Mouse (Mus musculus) embryonic facial prominence, embryonic 14.5 days (tissue): ENCODE data around the gene Apoa1. TPM values are rescaled to one million over a fixed set of nuclear protein-coding genes. Genes with fewer than 3 reads are reported as not detected.

Experiments used
- ATAC-seq: fragments of 200-750 bp; cut with Nextera tagmentation; 2 replicates; pipeline ENCODE4 v1.8.0; 2017; ENCODE audit warnings: low read depth, moderate number of reproducible peaks, moderate TSS enrichment
- DNase-seq: peaks from one replicate; pipeline ENCODE4 v3.0.0-alpha.2; 2015; ENCODE audit warnings: low spot score
- H3K27ac ChIP-seq: fragments of 300-500 bp; sonication (generic); replicated peaks from 2 replicates; pipeline ENCODE4 v1.5.1; 2014; ENCODE audit warnings: low read depth, mild to moderate bottlenecking, low read length, moderate library complexity
- H3K27me3 ChIP-seq: fragments of 300-500 bp; sonication (generic); replicated peaks from 2 replicates; pipeline ENCODE4 v1.6.1; 2014; ENCODE audit warnings: low read length; ENCODE audit not compliant: control insufficient read depth, insufficient read depth
- H3K36me3 ChIP-seq: fragments of 300-500 bp; sonication (generic); 2 replicates; pipeline ENCODE4 v1.6.1; 2014; ENCODE audit warnings: low read length, mixed read lengths; ENCODE audit not compliant: control insufficient read depth, insufficient read depth
- H3K4me1 ChIP-seq: fragments of 300-500 bp; sonication (generic); 2 replicates; pipeline ENCODE4 v1.6.1; 2014; ENCODE audit warnings: antibody characterized with exemption, low read length; ENCODE audit not compliant: control insufficient read depth, insufficient read depth
- H3K4me2 ChIP-seq: fragments of 300-500 bp; sonication (generic); 2 replicates; pipeline ENCODE4 v1.6.1; 2014; ENCODE audit warnings: low read depth, mild to moderate bottlenecking, low read length, moderate library complexity, mixed read lengths
- H3K4me3 ChIP-seq: fragments of 300-500 bp; sonication (generic); 2 replicates; pipeline ENCODE4 v1.5.1; 2014; ENCODE audit warnings: low read depth, mild to moderate bottlenecking, low read length
- H3K9ac ChIP-seq: fragments of 300-500 bp; sonication (generic); 2 replicates; pipeline ENCODE4 v1.6.1; 2014; ENCODE audit warnings: low read depth, mild to moderate bottlenecking, low read length, moderate library complexity, mixed read lengths
- H3K9me3 ChIP-seq: fragments of 300-500 bp; sonication (generic); 2 replicates; pipeline ENCODE4 v1.6.1; 2016; ENCODE audit warnings: low read length; ENCODE audit not compliant: control insufficient read depth
- WGBS: fragments of 180-500 bp; shearing (Covaris S2); extraction: QIAGEN DNeasy Blood & Tissue Kit; methylation state at CpG from one replicate; pipeline ENCODE4 v1.1.7; 2014; 5-methylcytosine and 5-hydroxymethylcytosine counted together
- polyA plus RNA-seq: library from polyadenylated mRNA; unstranded; fragments of >200 nt; fragmentation: Nextera tagmentation; extraction: Ambion mirVana; gene quantifications from 2 replicates; pipeline ENCODE4 v1.2.1, GENCODE M21; 2014

The Apoa1 gene
- polyA plus RNA-seq, 1 experiment from 2014 or later = 0.71 TPM

GRCm38 (mm10) chr9:46256658-46257385, 28.4 kb downstream of the Apoa1 start:
- no peak overlapping the region for H3K4me2 ChIP-seq
- H3K9ac ChIP-seq = no peak overlapping the region
- no peak overlapping the region for H3K27ac ChIP-seq
- H3K9me3 ChIP-seq = no peaks in the 10 kb centered on the region
- 85% methylated on average over 10 of the region's 10 CpGs for WGBS
- H3K4me3 ChIP-seq = no peak overlapping the region
- no peaks in the 10 kb centered on the region for H3K4me1 ChIP-seq
- H3K36me3 ChIP-seq = no peaks in the 10 kb centered on the region
- H3K27me3 ChIP-seq = no peaks in the 10 kb centered on the region
- ATAC-seq = no peak
- no peak for DNase-seq

GRCm38 (mm10) chr9:46257546-46257945, 29.2 kb downstream of the Apoa1 start:
- DNase-seq (peak; percentile 9), ATAC-seq (no peak)
- no peaks in the 10 kb centered on the region for H3K9me3 ChIP-seq
- no peak overlapping the region for H3K27ac ChIP-seq
- 73% methylated on average over 3 of the region's 3 CpGs for WGBS
- no peaks in the 10 kb centered on the region for H3K27me3 ChIP-seq
- no peak overlapping the region for H3K4me3 ChIP-seq
- no peaks in the 10 kb centered on the region for H3K4me1 ChIP-seq
- no peak overlapping the region for H3K4me2 ChIP-seq
- no peaks in the 10 kb centered on the region for H3K36me3 ChIP-seq
- no peak overlapping the region for H3K9ac ChIP-seq

DNA sequence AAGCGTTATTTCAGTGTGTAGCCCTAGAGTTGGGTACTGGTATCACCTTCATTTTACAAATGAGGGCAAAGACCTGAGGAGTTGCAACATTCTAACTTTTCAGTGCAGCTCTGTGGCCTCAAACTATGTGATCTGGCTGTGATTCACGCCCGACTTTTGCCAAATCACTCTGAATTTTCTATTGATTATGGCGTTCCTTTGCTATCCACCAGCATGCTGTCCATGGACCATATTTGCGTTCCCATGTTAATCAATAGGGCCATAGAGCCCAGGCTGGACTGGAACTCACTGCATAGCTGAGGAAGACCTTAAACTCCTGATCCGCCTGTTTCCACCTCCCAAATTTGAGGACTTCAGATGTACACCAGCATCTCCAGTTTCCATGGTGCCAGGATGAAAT, 30.7 kb downstream of the Apoa1 start:
- WGBS = 89% methylated on average over 6 of the region's 6 CpGs
- no peak overlapping the region for H3K9ac ChIP-seq
- no peak overlapping the region for H3K4me3 ChIP-seq
- H3K36me3 ChIP-seq = no peaks in the 10 kb centered on the region
- no peak overlapping the region for H3K4me2 ChIP-seq
- H3K27ac ChIP-seq = no peak overlapping the region
- ATAC-seq (no peak), DNase-seq (no peak)
- H3K27me3 ChIP-seq = no peaks in the 10 kb centered on the region
- H3K4me1 ChIP-seq = no peaks in the 10 kb centered on the region
- H3K9me3 ChIP-seq = no peaks in the 10 kb centered on the region

GRCm38 (mm10) chr9:46261131-46261530, 32.8 kb downstream of the Apoa1 start:
- WGBS = 83% methylated on average over 7 of the region's 7 CpGs
- no peaks in the 10 kb centered on the region for H3K27me3 ChIP-seq
- H3K4me3 ChIP-seq = no peak overlapping the region
- no peak overlapping the region for H3K4me2 ChIP-seq
- no peak overlapping the region for H3K9ac ChIP-seq
- H3K27ac ChIP-seq = no peak overlapping the region
- no peaks in the 10 kb centered on the region for H3K9me3 ChIP-seq
- DNase-seq (no peak), ATAC-seq (no peak)
- no peaks in the 10 kb centered on the region for H3K4me1 ChIP-seq
- H3K36me3 ChIP-seq = no peaks in the 10 kb centered on the region

GRCm38 (mm10) chr9:46268343-46268873, 40.0 kb downstream of the Apoa1 start, which contains the start of gene Apoa5:
Apoa5 (plus strand) TSS chr9:46268633.
- Histone ChIP-seq H3K9me3 (no peaks in the 10 kb centered on the region), H3K4me1 (no peaks in the 10 kb centered on the region), H3K27me3 (peaks cover 3% of the 10 kb centered on the region; the same call in 1 of the 2 replicates), H3K36me3 (no peaks in the 10 kb centered on the region), H3K4me3 (no peak within 1 kb of the TSS), H3K27ac (no peak within 1 kb of the TSS), H3K9ac (0 out of 2 replicates have a peak within 1 kb of the TSS, but pooled peaks have one; percentile 5), H3K4me2 (no peak within 1 kb of the TSS)
- no peak for ATAC-seq
- DNase-seq = no peak
- 48% methylated on average over 7 of the region's 7 CpGs for WGBS

- WGBS = 92% methylated on average over 5 of the region's 5 CpGs
- H3K27me3 ChIP-seq = peaks cover 3% of the 10 kb centered on the region; the same call in 1 of the 2 replicates
- ATAC-seq (no peak), DNase-seq (no peak)
- H3K36me3 ChIP-seq = no peaks in the 10 kb centered on the region
- H3K9ac ChIP-seq = 0 out of 2 replicates have a peak overlapping the region, but pooled peaks have one; percentile 5
- H3K4me1 ChIP-seq = no peaks in the 10 kb centered on the region
- H3K9me3 ChIP-seq = no peaks in the 10 kb centered on the region
- H3K4me2 ChIP-seq = no peak overlapping the region
- H3K27ac ChIP-seq = no peak overlapping the region
- no peak overlapping the region for H3K4me3 ChIP-seq
These were observed 40.7 kb downstream of the Apoa1 start for GRCm38 (mm10) chr9:46269125-46269524.

DNA sequence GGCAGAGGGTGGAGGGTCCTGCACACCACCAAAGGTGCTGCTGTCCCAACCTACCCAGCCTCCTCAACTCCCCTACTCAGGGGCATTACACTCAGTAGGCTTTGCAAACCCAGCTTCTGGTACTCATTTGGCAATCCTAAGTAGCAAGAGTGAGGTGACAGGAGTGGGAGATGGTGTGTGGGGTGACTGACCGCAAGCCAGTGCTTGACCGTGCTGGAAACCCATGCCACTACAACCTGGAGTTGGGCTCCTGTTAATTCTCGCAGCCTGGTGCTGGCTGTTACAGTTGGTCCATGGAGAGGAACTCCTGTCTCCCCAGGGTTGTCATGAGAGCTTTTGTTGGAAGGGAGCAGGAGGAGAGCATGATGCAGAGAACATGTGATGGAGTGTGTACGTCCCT, 42.4 kb downstream of the Apoa1 start:
- no peak for DNase-seq
- no peak overlapping the region for H3K4me3 ChIP-seq

GRCm38 (mm10) chr9:46272070-46272469, 43.7 kb downstream of the Apoa1 start:
- H3K36me3 ChIP-seq = peaks cover 19% of the 10 kb centered on the region
- no peak overlapping the region for H3K9ac ChIP-seq
- peaks cover 3% of the 10 kb centered on the region; the same call in 1 of the 2 replicates for H3K27me3 ChIP-seq
- no peaks in the 10 kb centered on the region for H3K4me1 ChIP-seq
- no peak for ATAC-seq
- no peak overlapping the region for H3K4me3 ChIP-seq
- no peaks in the 10 kb centered on the region for H3K9me3 ChIP-seq
- H3K4me2 ChIP-seq = no peak overlapping the region
- DNase-seq = no peak
- H3K27ac ChIP-seq = no peak overlapping the region
- 83% methylated on average over 9 of the region's 9 CpGs for WGBS

More for the DNA sequence above, 42.4 kb downstream of the Apoa1 start:
- 90% methylated on average over 4 of the region's 4 CpGs for whole genome bisulfite sequencing
- peaks cover 6% of the 10 kb centered on the region for H3K36me3 ChIP-seq
- H3K9me3 ChIP-seq = no peaks in the 10 kb centered on the region
- H3K9ac ChIP-seq = no peak overlapping the region
- H3K27ac ChIP-seq = no peak overlapping the region
- no peak overlapping the region for H3K4me2 ChIP-seq
- peaks cover 3% of the 10 kb centered on the region; the same call in 1 of the 2 replicates for H3K27me3 ChIP-seq
- ATAC-seq = no peak
- H3K4me1 ChIP-seq = no peaks in the 10 kb centered on the region
